Mouse (Mus musculus) neural tube, embryonic 14.5 days (tissue): ENCODE measurements at regions not wholly inside any gene's neighbourhood (a gene's known extent, or its start where the extent isn't known, plus 50 kb on each side); places are given as distances from the start of the nearest gene placed in this dataset.

Source experiments
- ATAC-seq: fragments of 200-750 bp; cut with Nextera tagmentation; 2 replicates; pipeline ENCODE4 v1.8.0; 2017; ENCODE audit warnings: low read depth, mild to moderate bottlenecking, moderate TSS enrichment, moderate library complexity
- H3K27ac ChIP-seq: fragments of 300-500 bp; sonication (generic); 2 replicates; pipeline ENCODE4 v1.5.1; 2014; ENCODE audit warnings: low read depth, mild to moderate bottlenecking, control low read depth, low read length, moderate library complexity, mixed read lengths
- H3K27me3 ChIP-seq: fragments of 300-500 bp; sonication (generic); 2 replicates; pipeline ENCODE4 v1.6.1; 2014; ENCODE audit warnings: low read length; ENCODE audit not compliant: control insufficient read depth, insufficient read depth
- H3K36me3 ChIP-seq: fragments of 300-500 bp; sonication (generic); 2 replicates; pipeline ENCODE4 v1.6.1; 2014; ENCODE audit warnings: low read length, mixed read lengths; ENCODE audit not compliant: control insufficient read depth, insufficient read depth
- H3K4me1 ChIP-seq: fragments of 300-500 bp; sonication (generic); 2 replicates; pipeline ENCODE4 v1.6.1; 2014; ENCODE audit warnings: low read length; ENCODE audit not compliant: control insufficient read depth, insufficient read depth
- H3K4me2 ChIP-seq: fragments of 300-500 bp; sonication (generic); 2 replicates; pipeline ENCODE4 v1.6.1; 2014; ENCODE audit warnings: mild to moderate bottlenecking, low read depth, low read length, control low read depth
- H3K4me3 ChIP-seq: fragments of 300-500 bp; sonication (generic); 2 replicates; pipeline ENCODE4 v1.5.1; 2014; ENCODE audit warnings: low read depth, low read length, control low read depth, mixed read lengths
- H3K9ac ChIP-seq: fragments of 300-500 bp; sonication (generic); replicated peaks from 2 replicates; pipeline ENCODE4 v1.6.1; 2014; ENCODE audit warnings: low read depth, mild to moderate bottlenecking, control low read depth, low read length, mixed read lengths
- H3K9me3 ChIP-seq: fragments of 300-500 bp; sonication (generic); 2 replicates; pipeline ENCODE4 v1.6.1; 2016; ENCODE audit warnings: low read length; ENCODE audit not compliant: control insufficient read depth
- WGBS: fragments of 180-500 bp; shearing (Covaris S2); extraction: QIAGEN DNeasy Blood & Tissue Kit; methylation state at CpG from one replicate; pipeline ENCODE4 v1.1.7; 2014; 5-methylcytosine and 5-hydroxymethylcytosine counted together

- 74% methylated on average over 18 of the region's 18 CpGs for WGBS
- H3K4me1 ChIP-seq: no peaks in the 10 kb centered on the region
- ATAC-seq: no peak; the same call in 1 of the 2 replicates
- no peak overlapping the region for H3K27ac ChIP-seq
- no peaks in the 10 kb centered on the region for H3K36me3 ChIP-seq
- no peak overlapping the region for H3K9ac ChIP-seq
- no peak overlapping the region for H3K4me3 ChIP-seq
- H3K9me3 ChIP-seq: no peaks in the 10 kb centered on the region
- no peaks in the 10 kb centered on the region for H3K27me3 ChIP-seq
- H3K4me2 ChIP-seq: no peak overlapping the region
Observed at GRCm38 (mm10) chr2:79528347-79528990, 71.9 kb upstream of the Cerkl start.

GRCm38 (mm10) chr2:79529185-79529584 is 72.6 kb upstream of the Cerkl start:
- H3K9me3 ChIP-seq: no peaks in the 10 kb centered on the region
- no peaks in the 10 kb centered on the region for H3K4me1 ChIP-seq
- no peak overlapping the region for H3K9ac ChIP-seq
- WGBS: 31% methylated on average over 2 of the region's 2 CpGs
- ATAC-seq: no peak
- no peaks in the 10 kb centered on the region for H3K36me3 ChIP-seq
- H3K27me3 ChIP-seq: no peaks in the 10 kb centered on the region
- no peak overlapping the region for H3K4me2 ChIP-seq
- no peak overlapping the region for H3K27ac ChIP-seq
- H3K4me3 ChIP-seq: no peak overlapping the region

GRCm38 (mm10) chr2:79532610-79533160 is 76.1 kb upstream of the Cerkl start:
- Histone ChIP-seq H3K27me3 (no peaks in the 10 kb centered on the region), H3K27ac (no peak overlapping the region), H3K4me1 (no peaks in the 10 kb centered on the region), H3K36me3 (no peaks in the 10 kb centered on the region), H3K4me2 (no peak overlapping the region), H3K9me3 (no peaks in the 10 kb centered on the region), H3K4me3 (no peak overlapping the region), H3K9ac (no peak overlapping the region)
- ATAC-seq: no peak
- 73% methylated on average over 3 of the region's 3 CpGs for WGBS

- WGBS: 86% methylated on average over 5 of the region's 5 CpGs
- H3K4me1 ChIP-seq: no peaks in the 10 kb centered on the region
- no peaks in the 10 kb centered on the region for H3K9me3 ChIP-seq
- no peak overlapping the region for H3K4me3 ChIP-seq
- H3K27ac ChIP-seq: no peak overlapping the region
- no peak for ATAC-seq
- no peak overlapping the region for H3K4me2 ChIP-seq
- H3K27me3 ChIP-seq: no peaks in the 10 kb centered on the region
- no peaks in the 10 kb centered on the region for H3K36me3 ChIP-seq
- no peak overlapping the region for H3K9ac ChIP-seq
Observed at GRCm38 (mm10) chr2:79537126-79537875, 80.7 kb upstream of the Cerkl start.

GRCm38 (mm10) chr2:79540384-79540783 is 83.8 kb upstream of the Cerkl start:
- H3K9me3 ChIP-seq: no peaks in the 10 kb centered on the region
- no peak for ATAC-seq
- no peaks in the 10 kb centered on the region for H3K27me3 ChIP-seq
- no peak overlapping the region for H3K9ac ChIP-seq
- H3K4me2 ChIP-seq: no peak overlapping the region
- H3K36me3 ChIP-seq: no peaks in the 10 kb centered on the region
- no peak overlapping the region for H3K4me3 ChIP-seq
- no peak overlapping the region for H3K27ac ChIP-seq
- WGBS: 88% methylated on average over 8 of the region's 8 CpGs
- no peaks in the 10 kb centered on the region for H3K4me1 ChIP-seq

- peak; percentile 56 for ATAC-seq
- no peak overlapping the region for H3K4me2 ChIP-seq
- no peaks in the 10 kb centered on the region for H3K4me1 ChIP-seq
- WGBS: 25% methylated on average over 6 of the region's 6 CpGs
- H3K27ac ChIP-seq: no peak overlapping the region
- no peaks in the 10 kb centered on the region for H3K27me3 ChIP-seq
- H3K9me3 ChIP-seq: no peaks in the 10 kb centered on the region
- H3K9ac ChIP-seq: no peak overlapping the region
- H3K36me3 ChIP-seq: no peaks in the 10 kb centered on the region
- no peak overlapping the region for H3K4me3 ChIP-seq
Observed at GRCm38 (mm10) chr2:79542191-79542980, 85.8 kb upstream of the Cerkl start.

GRCm38 (mm10) chr2:79543456-79543855 is 86.9 kb upstream of the Cerkl start:
- no peak overlapping the region for H3K4me2 ChIP-seq
- WGBS: 76% methylated on average over 5 of the region's 5 CpGs
- no peak overlapping the region for H3K27ac ChIP-seq
- no peaks in the 10 kb centered on the region for H3K9me3 ChIP-seq
- no peaks in the 10 kb centered on the region for H3K4me1 ChIP-seq
- H3K9ac ChIP-seq: no peak overlapping the region
- H3K36me3 ChIP-seq: no peaks in the 10 kb centered on the region
- H3K4me3 ChIP-seq: no peak overlapping the region
- no peaks in the 10 kb centered on the region for H3K27me3 ChIP-seq
- no peak for ATAC-seq

GRCm38 (mm10) chr2:79543948-79544792 is 87.6 kb upstream of the Cerkl start:
- H3K27me3 ChIP-seq: no peaks in the 10 kb centered on the region
- 86% methylated on average over 8 of the region's 8 CpGs for WGBS
- ATAC-seq: no peak

More at GRCm38 (mm10) chr2:79543948-79544792, 87.6 kb upstream of the Cerkl start:
- Histone ChIP-seq H3K27ac (no peak overlapping the region), H3K4me2 (no peak overlapping the region), H3K36me3 (no peaks in the 10 kb centered on the region), H3K9me3 (no peaks in the 10 kb centered on the region), H3K4me3 (no peak overlapping the region), H3K4me1 (no peaks in the 10 kb centered on the region), H3K9ac (no peak overlapping the region)
